Mouse (Mus musculus): ENCODE measurements around the gene Tex14.

DNA sequence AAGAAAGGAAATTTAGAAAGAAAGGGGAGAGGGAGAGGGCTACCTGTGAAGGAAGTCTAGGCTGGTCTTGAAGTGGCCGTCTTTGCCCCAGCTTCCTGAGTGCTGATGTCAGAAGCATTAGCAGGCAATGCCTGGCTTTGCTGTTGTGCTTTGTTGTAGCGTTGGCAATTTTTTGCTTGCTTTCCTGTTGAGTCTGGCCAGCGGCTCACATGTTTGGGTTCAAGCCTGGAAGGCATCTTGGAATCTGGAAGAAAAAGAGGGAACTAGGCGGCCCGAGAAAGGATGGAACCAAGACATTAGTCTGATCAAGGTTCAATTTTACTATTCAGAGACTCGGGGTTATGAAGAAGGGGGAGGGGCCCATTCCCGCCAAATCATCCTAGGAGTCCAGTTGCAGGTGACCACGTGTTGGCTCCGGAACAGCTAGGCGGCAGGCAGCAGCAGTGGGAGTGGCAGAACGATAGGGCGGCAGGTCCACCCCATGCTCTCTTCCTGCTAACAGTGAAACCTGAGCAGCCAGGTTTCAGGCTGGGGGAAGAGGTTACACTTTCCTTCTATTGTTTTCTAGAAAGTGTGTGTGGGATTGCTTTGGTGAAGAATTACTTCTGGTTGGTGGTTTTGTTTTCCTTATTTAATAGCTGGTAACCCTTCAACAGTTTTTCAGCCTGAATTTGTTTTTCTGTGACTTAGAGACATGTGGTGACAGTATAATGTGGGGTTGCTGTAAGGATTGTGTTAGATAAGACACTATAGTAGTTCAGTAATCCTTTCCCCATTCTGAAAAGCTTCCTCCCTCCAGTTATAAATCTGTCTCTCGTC is 48.6 kb downstream of the Tex14 start:
- TF ChIP-seq POLR2A (IDR thresholded peaks at IDR 0.05; ENCODE audit: extremely low read depth, insufficient read depth, low read length) = no peak
- no peak for TF ChIP-seq CTCF (IDR thresholded peaks at IDR 0.05; ENCODE audit: extremely low read depth, insufficient read depth, low read length)

Data from cortical plate, adult 2 months (tissue).